Comparison of ENCODE assay signal across 26 mouse cellular contexts in genomic region chr3:96838996-96839645, GRCm38 (mm10). TPM values are rescaled to one million over a fixed set of nuclear protein-coding genes. Genes with fewer than 3 reads are reported as not detected.
DNase-seq lines count a peak whose midpoint lies in the region; ATAC-seq lines count a peak whose summit lies in the region.
"Had no signal": no experiment of that assay in that cellular context is flagged by ENCODE, and none has a peak within 500 bp of the region (broad histone marks: within the 10 kb centered on the region; RNA-seq: fewer than 3 reads in every experiment).

No protein-coding gene starts in this region.

- H3K4me3 ChIP-seq in intestine, embryonic 14.5 days (ENCODE audit: low read depth, low read length), result no peak overlapping the region
- H3K4me3 ChIP-seq in midbrain, embryonic 14.5 days (replicated peaks; ENCODE audit: low read depth, low read length), result no peak overlapping the region
- H3K4me3 ChIP-seq: embryonic facial prominence, embryonic 12.5 days; heart, embryonic 10.5 days; hindbrain, embryonic 12.5 days; limb, embryonic 13.5 days; neural tube, embryonic 15.5 days; stomach, embryonic 15.5 days had no signal

- no peak for ATAC-seq in intestine, embryonic 14.5 days (replicated peaks; ENCODE audit: low FRiP score, low TSS enrichment, low read depth)
- ATAC-seq in cerebellum, adult (ENCODE audit: insufficient number of reproducible peaks, low FRiP score, low TSS enrichment), result no peak
- ATAC-seq in erythroblast, adult 5-6 weeks (replicated peaks; ENCODE audit: low FRiP score, poor library complexity, severe bottlenecking), result no peak
- ATAC-seq in midbrain, embryonic 14.5 days (ENCODE audit: low FRiP score, low TSS enrichment), result no peak
- ATAC-seq: forebrain, postnatal 0 days; midbrain, embryonic 16.5 days had no signal

- H3K36me3 ChIP-seq in intestine, embryonic 14.5 days (ENCODE audit: control insufficient read depth, insufficient read depth, low read length), result no peaks in the 10 kb centered on the region
- H3K36me3 ChIP-seq in midbrain, embryonic 14.5 days (ENCODE audit: control insufficient read depth, insufficient read depth, low read length), result no peaks in the 10 kb centered on the region
- H3K36me3 ChIP-seq: embryonic facial prominence, embryonic 12.5 days; heart, embryonic 10.5 days; hindbrain, embryonic 12.5 days; limb, embryonic 13.5 days; neural tube, embryonic 15.5 days; stomach, embryonic 15.5 days had no signal

- H3K4me1 ChIP-seq in intestine, embryonic 14.5 days (replicated peaks; ENCODE audit: control insufficient read depth, insufficient read depth, low read length), result no peaks in the 10 kb centered on the region
- no peaks in the 10 kb centered on the region for H3K4me1 ChIP-seq in midbrain, embryonic 14.5 days (ENCODE audit: control insufficient read depth, insufficient read depth, low read length)
- H3K4me1 ChIP-seq: embryonic facial prominence, embryonic 12.5 days; heart, embryonic 10.5 days; hindbrain, embryonic 12.5 days; limb, embryonic 13.5 days; neural tube, embryonic 15.5 days; stomach, embryonic 15.5 days had no signal

- H3K4me2 ChIP-seq in intestine, embryonic 14.5 days (ENCODE audit: low read length), result no peak overlapping the region
- H3K4me2 ChIP-seq in midbrain, embryonic 14.5 days (ENCODE audit: low read length), result no peak overlapping the region
- H3K4me2 ChIP-seq: embryonic facial prominence, embryonic 12.5 days; hindbrain, embryonic 12.5 days; limb, embryonic 13.5 days; lung, embryonic 14.5 days; neural tube, embryonic 15.5 days; stomach, embryonic 15.5 days had no signal

- DNase-seq in 416B (ENCODE audit: low read depth), result peak; percentile 16
- DNase-seq in intestine, embryonic 14.5 days (ENCODE audit: low spot score), result peak; percentile 49
- peak; percentile 87 for DNase-seq in kidney, adult 9 months
- DNase-seq in kidney, postnatal 36 days, result peak; percentile 64 to 77
- DNase-seq in midbrain, embryonic 14.5 days, result no peak
- DNase-seq: adrenal gland, adult 8-10 months; cerebellum, postnatal 10 days; forebrain, postnatal 0 days; lung, embryonic 14.5 days; lung, postnatal 36 days; right cerebral cortex, postnatal 14 days; thymus, adult 18-20 months had no signal

- H3K27me3 ChIP-seq in intestine, embryonic 14.5 days (replicated peaks; ENCODE audit: control insufficient read depth, insufficient read depth, low read length), result no peaks in the 10 kb centered on the region
- H3K27me3 ChIP-seq in midbrain, embryonic 14.5 days (ENCODE audit: control insufficient read depth, insufficient read depth, low read length), result no peaks in the 10 kb centered on the region
- H3K27me3 ChIP-seq: embryonic facial prominence, embryonic 12.5 days; hindbrain, embryonic 12.5 days; limb, embryonic 13.5 days; neural tube, embryonic 15.5 days; stomach, embryonic 15.5 days had no signal

- H3K27ac ChIP-seq in intestine, embryonic 14.5 days (ENCODE audit: low read depth), result no peak overlapping the region
- no peak overlapping the region for H3K27ac ChIP-seq in midbrain, embryonic 14.5 days (replicated peaks; ENCODE audit: low read depth, low read length)
- H3K27ac ChIP-seq: embryonic facial prominence, embryonic 12.5 days; heart, embryonic 10.5 days; hindbrain, embryonic 12.5 days; limb, embryonic 13.5 days; neural tube, embryonic 15.5 days; stomach, embryonic 15.5 days had no signal

- H3K9ac ChIP-seq in intestine, embryonic 14.5 days (ENCODE audit: low read length), result no peak overlapping the region
- H3K9ac ChIP-seq in midbrain, embryonic 14.5 days (replicated peaks; ENCODE audit: low read length), result no peak overlapping the region
- H3K9ac ChIP-seq: embryonic facial prominence, embryonic 12.5 days; forebrain, postnatal 0 days; hindbrain, embryonic 12.5 days; limb, embryonic 13.5 days; lung, embryonic 14.5 days; neural tube, embryonic 15.5 days; stomach, embryonic 15.5 days had no signal

- H3K9me3 ChIP-seq in intestine, embryonic 14.5 days (ENCODE audit: control insufficient read depth, low read length), result no peaks in the 10 kb centered on the region
- H3K9me3 ChIP-seq in midbrain, embryonic 14.5 days (ENCODE audit: control insufficient read depth, low read length), result no peaks in the 10 kb centered on the region
- H3K9me3 ChIP-seq: embryonic facial prominence, embryonic 12.5 days; heart, embryonic 10.5 days; hindbrain, embryonic 12.5 days; limb, embryonic 13.5 days; neural tube, embryonic 15.5 days; stomach, embryonic 15.5 days had no signal

- WGBS in intestine, embryonic 14.5 days, result 69% methylated on average over 7 of the region's 7 CpGs
- 82% methylated on average over 7 of the region's 7 CpGs for WGBS in midbrain, embryonic 14.5 days

RNA-seq across cellular contexts. Expression of gene Cd160, which starts 10.0 kb away (rescaled TPM):
- polyA plus RNA-seq in intestine, embryonic 14.5 days (2014; fragmentation: Nextera tagmentation; extraction: Ambion mirVana), result 0.77 and 0.79 TPM in 2 replicates
- total RNA-seq in erythroblast, adult 5-6 weeks (2015; ENCODE audit: low replicate concordance), result not detected in 2 replicates
- total RNA-seq in erythroblast, adult 5-6 weeks (2017; ENCODE audit: low replicate concordance), result 0.70 TPM in 1 of 2 replicates, not detected in the other
- 0.39 and 0.46 TPM in 2 replicates for polyA plus RNA-seq in midbrain, embryonic 14.5 days (2014; fragmentation: Nextera tagmentation; extraction: Ambion mirVana)
- total RNA-seq: forebrain, postnatal 0 days; gastrocnemius, postnatal 36 days; layer of hippocampus, postnatal 10 days; left cerebral cortex, postnatal 10 days had no signal
- polyA plus RNA-seq: heart, postnatal 0 days had no signal

RNA-seq across cellular contexts. Expression of gene Pdzk1, which starts 10.0 kb away (rescaled TPM):
- polyA plus RNA-seq in intestine, embryonic 14.5 days (2014; fragmentation: Nextera tagmentation; extraction: Ambion mirVana), result 1.1 and 1.3 TPM in 2 replicates
- total RNA-seq in erythroblast, adult 5-6 weeks (2015; ENCODE audit: low replicate concordance), result 1.3 TPM in 1 of 2 replicates, not detected in the other
- 1.4 and 5.4 TPM in 2 replicates for total RNA-seq in erythroblast, adult 5-6 weeks (2017; ENCODE audit: low replicate concordance)
- 0.16 TPM in 1 of 2 replicates, not detected in the other for polyA plus RNA-seq in midbrain, embryonic 14.5 days (2014; fragmentation: Nextera tagmentation; extraction: Ambion mirVana)
- total RNA-seq: forebrain, postnatal 0 days; gastrocnemius, postnatal 36 days; left cerebral cortex, postnatal 10 days; megakaryocyte-erythroid progenitor cell, adult 5-6 weeks had no signal
- polyA plus RNA-seq: embryonic facial prominence, embryonic 12.5 days; limb, embryonic 13.5 days had no signal
